Mouse (Mus musculus): Measurements from ENCODE around the gene Slc5a2. TPM values are rescaled to one million over a fixed set of nuclear protein-coding genes. Genes with fewer than 3 reads are reported as not detected.
A peak's percentile ranks its signal among the peaks of the same experiment; 100 is the strongest.

Gene Slc5a2
- polyA plus RNA-seq, 1 experiment from 2014 or later, result not detected

- ATAC-seq (ENCODE audit: insufficient number of reproducible peaks, low FRiP score, low TSS enrichment, low read depth), result no peak
These were observed 18.6 kb downstream of the Slc5a2 start for GRCm38 (mm10) chr7:128284047-128284446.

DNA sequence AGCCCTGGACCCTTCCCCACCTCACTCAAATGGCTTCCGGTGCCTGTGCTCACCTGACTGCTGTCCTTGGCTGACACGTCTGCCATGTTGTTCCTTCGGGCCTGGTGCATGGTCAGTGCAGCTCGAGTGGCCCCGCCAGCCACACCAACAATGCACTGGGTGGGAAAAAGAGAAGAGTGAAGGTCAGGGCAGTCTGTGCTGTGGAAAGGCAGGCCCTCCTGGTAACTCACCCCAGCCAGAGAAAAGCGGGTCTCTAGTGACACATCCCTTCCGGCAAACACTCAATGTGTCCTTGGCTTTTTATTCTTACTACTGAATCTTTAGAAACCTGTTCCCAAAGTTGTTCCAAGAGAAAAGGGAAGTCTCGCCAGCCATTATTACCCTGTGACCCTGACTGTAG, 19.6 kb downstream of the Slc5a2 start:
- ATAC-seq (ENCODE audit: insufficient number of reproducible peaks, low FRiP score, low TSS enrichment, low read depth), result no peak
- H3K36me3 ChIP-seq, result peaks cover 46% of the 10 kb centered on the region
- 86% methylated on average over 8 of the region's 8 CpGs for WGBS

More at GRCm38 (mm10) chr7:128284047-128284446, 18.6 kb downstream of the Slc5a2 start:
- Histone ChIP-seq H3K27me3 (no peaks in the 10 kb centered on the region), H3K4me2 (no peak overlapping the region), H3K4me1 (peaks cover 7% of the 10 kb centered on the region; the same call in 1 of the 2 replicates), H3K36me3 (peaks cover 40% of the 10 kb centered on the region), H3K9ac (peak overlapping the region; percentile 4; the same call in 1 of the 2 replicates), H3K27ac (no peak overlapping the region), H3K4me3 (no peak overlapping the region), H3K9me3 (no peaks in the 10 kb centered on the region)
- WGBS, result 40% methylated on average over 5 of the region's 5 CpGs

GRCm38 (mm10) chr7:128288923-128289544, 23.6 kb downstream of the Slc5a2 start:
- no peak overlapping the region for H3K27ac ChIP-seq
- 36% methylated on average over 9 of the region's 9 CpGs for WGBS

More for the DNA sequence above, 19.6 kb downstream of the Slc5a2 start:
- Histone ChIP-seq H3K4me2 (no peak overlapping the region), H3K4me3 (no peak overlapping the region), H3K9ac (no peak overlapping the region), H3K4me1 (peaks cover 10% of the 10 kb centered on the region; the same call in 1 of the 2 replicates), H3K9me3 (no peaks in the 10 kb centered on the region), H3K27ac (no peak overlapping the region), H3K27me3 (no peaks in the 10 kb centered on the region)

DNA sequence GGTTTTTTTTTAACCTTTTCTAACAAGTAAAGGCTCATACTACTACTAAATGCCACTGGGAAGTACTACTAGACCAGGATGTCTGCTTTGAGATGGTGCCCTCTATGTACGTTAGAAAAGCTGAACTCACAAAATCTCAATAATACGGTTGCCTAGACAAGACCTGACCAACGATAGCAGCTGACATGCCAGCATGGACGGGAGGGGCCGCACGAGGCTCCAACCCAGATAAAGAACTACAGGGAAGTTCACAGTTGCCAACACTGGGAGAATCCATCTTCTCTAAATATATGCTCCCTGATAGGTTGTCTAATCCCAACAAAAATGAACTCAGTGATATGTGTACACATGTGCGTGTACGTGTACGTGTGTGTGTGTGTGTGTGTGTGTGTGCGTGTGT, 29.3 kb downstream of the Slc5a2 start:
- no peak for ATAC-seq (ENCODE audit: insufficient number of reproducible peaks, low FRiP score, low TSS enrichment, low read depth)
- Histone ChIP-seq H3K36me3 (peaks cover 29% of the 10 kb centered on the region), H3K9ac (no peak overlapping the region), H3K27me3 (no peaks in the 10 kb centered on the region), H3K9me3 (no peaks in the 10 kb centered on the region), H3K4me2 (no peak overlapping the region), H3K4me3 (no peak overlapping the region), H3K4me1 (peaks cover 21% of the 10 kb centered on the region), H3K27ac (no peak overlapping the region)
- 95% methylated on average over 10 of the region's 10 CpGs for WGBS

More at GRCm38 (mm10) chr7:128288923-128289544, 23.6 kb downstream of the Slc5a2 start:
- Histone ChIP-seq H3K4me3 (no peak overlapping the region), H3K36me3 (peaks cover 61% of the 10 kb centered on the region), H3K27me3 (no peaks in the 10 kb centered on the region), H3K4me1 (peaks cover 9% of the 10 kb centered on the region; the same call in 1 of the 2 replicates), H3K9ac (no peak overlapping the region), H3K4me2 (no peak overlapping the region), H3K9me3 (no peaks in the 10 kb centered on the region)
- no peak for ATAC-seq (ENCODE audit: insufficient number of reproducible peaks, low FRiP score, low TSS enrichment, low read depth)

DNA sequence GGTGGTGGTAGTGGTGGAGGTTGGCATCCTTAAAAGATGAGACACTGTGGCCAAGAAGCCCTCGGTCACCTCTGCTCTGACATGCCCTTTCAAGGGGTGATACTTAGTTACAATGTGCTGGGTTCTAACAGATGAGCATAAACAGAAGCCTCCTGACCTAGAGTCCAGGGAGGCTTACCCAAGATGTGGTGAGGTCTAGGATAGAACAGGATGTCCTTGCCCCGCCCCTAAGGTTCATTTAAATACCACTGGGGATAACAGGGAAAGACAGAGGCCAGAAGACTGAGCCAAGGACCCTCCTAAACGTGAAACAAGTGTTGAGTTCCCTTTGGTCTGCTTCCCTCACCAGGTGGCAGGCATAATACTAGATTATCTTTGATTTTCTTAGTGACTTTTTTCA, 31.1 kb downstream of the Slc5a2 start:
- H3K36me3 ChIP-seq, result peaks cover 14% of the 10 kb centered on the region
- H3K4me1 ChIP-seq, result peaks cover 21% of the 10 kb centered on the region
- H3K27me3 ChIP-seq, result no peaks in the 10 kb centered on the region
- peak overlapping the region; percentile 85; the same call in 1 of the 2 replicates for H3K4me3 ChIP-seq
- H3K9ac ChIP-seq, result peak overlapping the region; percentile 90; the same call in 1 of the 2 replicates
- no peaks in the 10 kb centered on the region for H3K9me3 ChIP-seq
- no peak overlapping the region for H3K27ac ChIP-seq
- H3K4me2 ChIP-seq, result peak overlapping the region; percentile 75; the same call in 1 of the 2 replicates
- ATAC-seq (ENCODE audit: insufficient number of reproducible peaks, low FRiP score, low TSS enrichment, low read depth), result no peak
- 71% methylated on average over 3 of the region's 3 CpGs for WGBS

GRCm38 (mm10) chr7:128297291-128297616, 31.8 kb downstream of the Slc5a2 start:
- H3K36me3 ChIP-seq, result peaks cover 14% of the 10 kb centered on the region
- peak overlapping the region; percentile 90 for H3K9ac ChIP-seq
- WGBS, result 29% methylated on average over 10 of the region's 10 CpGs
- H3K4me2 ChIP-seq, result peak overlapping the region; percentile 75
- H3K27ac ChIP-seq, result peak overlapping the region; percentile 94
- H3K27me3 ChIP-seq, result no peaks in the 10 kb centered on the region
- no peak; the same call in 1 of the 2 replicates for ATAC-seq (ENCODE audit: insufficient number of reproducible peaks, low FRiP score, low TSS enrichment, low read depth)
- H3K4me1 ChIP-seq, result peaks cover 21% of the 10 kb centered on the region
- no peaks in the 10 kb centered on the region for H3K9me3 ChIP-seq
- H3K4me3 ChIP-seq, result peak overlapping the region; percentile 85

- Histone ChIP-seq H3K4me3 (peak within 1 kb of the TSS; percentile 85), H3K27me3 (no peaks in the 10 kb centered on the region), H3K4me1 (peaks cover 21% of the 10 kb centered on the region), H3K27ac (peak within 1 kb of the TSS; percentile 94), H3K36me3 (peaks cover 11% of the 10 kb centered on the region), H3K9me3 (no peaks in the 10 kb centered on the region), H3K9ac (peak within 1 kb of the TSS; percentile 90), H3K4me2 (peak within 1 kb of the TSS; percentile 75)
- peak; percentile 54 for ATAC-seq (ENCODE audit: insufficient number of reproducible peaks, low FRiP score, low TSS enrichment, low read depth)
- WGBS, result under 1% methylated on average over 47 of the region's 47 CpGs
These were observed 32.4 kb downstream of the Slc5a2 start, which contains the start of gene BC017158 for GRCm38 (mm10) chr7:128297617-128298480. Gene BC017158 (minus strand): TSS chr7:128298170.

DNA sequence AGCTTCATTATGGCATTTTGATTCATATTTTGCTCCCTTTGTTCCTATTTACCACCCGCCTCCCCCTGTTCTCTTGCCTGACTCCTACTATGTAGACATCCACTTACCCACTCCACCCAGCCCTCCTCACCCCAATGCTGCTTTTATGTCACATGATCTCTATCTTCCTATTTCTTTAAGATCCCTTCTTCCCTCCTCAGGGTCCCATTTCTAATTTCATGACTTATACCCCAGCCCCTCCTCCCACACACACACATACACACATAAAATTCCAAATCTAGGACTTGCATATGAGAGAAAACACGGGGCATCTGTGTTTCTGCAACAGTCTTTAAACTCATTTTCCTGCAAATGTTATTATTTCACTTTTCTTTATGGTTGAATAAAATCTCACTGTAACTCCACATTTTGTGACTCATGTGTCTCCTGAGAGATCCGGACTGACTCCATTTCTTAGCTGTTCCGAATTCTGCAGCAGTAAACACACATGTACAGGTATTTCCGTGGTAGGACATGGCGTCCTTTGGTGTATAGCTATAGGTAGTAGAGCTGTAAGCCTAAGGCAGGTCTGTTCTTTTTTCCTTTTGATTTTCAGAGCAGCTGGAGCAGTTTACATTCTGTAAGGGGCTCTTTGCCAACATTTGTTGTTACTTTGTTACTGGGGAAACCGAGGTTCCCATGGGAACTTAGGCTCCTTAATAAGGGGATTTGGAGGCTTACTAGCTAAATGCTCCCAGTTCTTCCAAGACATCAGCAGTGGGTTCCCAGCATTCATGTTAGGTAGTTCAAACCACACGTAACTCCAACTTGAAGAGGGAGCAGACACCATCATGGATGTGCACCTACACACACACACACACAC, 33.3 kb downstream of the Slc5a2 start:
- Histone ChIP-seq H3K36me3 (peaks cover 5% of the 10 kb centered on the region; the same call in 1 of the 2 replicates), H3K27ac (peak overlapping the region; percentile 94)

DNA sequence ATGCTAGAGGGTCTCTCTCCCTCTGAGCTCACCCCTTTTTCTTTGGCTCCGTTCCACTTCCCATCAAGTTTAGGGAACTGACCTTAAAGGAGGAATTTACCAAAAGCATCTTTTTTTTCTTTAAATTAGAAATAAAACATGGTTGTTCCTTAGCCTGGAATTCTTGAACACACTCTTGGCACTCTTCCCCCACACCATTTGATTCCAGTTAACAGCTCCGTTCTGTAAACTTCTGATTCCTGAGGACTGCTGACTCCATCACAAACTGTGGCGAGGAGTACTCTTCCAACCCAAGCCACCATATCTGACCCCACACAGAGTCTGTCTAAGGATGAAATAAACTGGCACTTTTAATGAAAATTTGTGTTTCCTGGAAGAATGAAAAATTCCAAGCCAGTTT, 35.5 kb downstream of the Slc5a2 start:
- Histone ChIP-seq H3K27me3 (no peaks in the 10 kb centered on the region), H3K4me1 (peaks cover 21% of the 10 kb centered on the region), H3K4me3 (no peak overlapping the region), H3K27ac (no peak overlapping the region), H3K36me3 (no peaks in the 10 kb centered on the region), H3K4me2 (no peak overlapping the region), H3K9me3 (no peaks in the 10 kb centered on the region), H3K9ac (no peak overlapping the region)
- ATAC-seq (ENCODE audit: insufficient number of reproducible peaks, low FRiP score, low TSS enrichment, low read depth), result no peak
- WGBS, result 42% methylated on average over 3 of the region's 3 CpGs

More for the DNA sequence above, 33.3 kb downstream of the Slc5a2 start:
- Histone ChIP-seq H3K4me1 (peaks cover 21% of the 10 kb centered on the region), H3K9me3 (no peaks in the 10 kb centered on the region), H3K4me3 (peak overlapping the region; percentile 85), H3K4me2 (peak overlapping the region; percentile 75), H3K9ac (no peak overlapping the region), H3K27me3 (no peaks in the 10 kb centered on the region)
- WGBS, result 54% methylated on average over 8 of the region's 8 CpGs
- ATAC-seq (ENCODE audit: insufficient number of reproducible peaks, low FRiP score, low TSS enrichment, low read depth), result no peak

DNA sequence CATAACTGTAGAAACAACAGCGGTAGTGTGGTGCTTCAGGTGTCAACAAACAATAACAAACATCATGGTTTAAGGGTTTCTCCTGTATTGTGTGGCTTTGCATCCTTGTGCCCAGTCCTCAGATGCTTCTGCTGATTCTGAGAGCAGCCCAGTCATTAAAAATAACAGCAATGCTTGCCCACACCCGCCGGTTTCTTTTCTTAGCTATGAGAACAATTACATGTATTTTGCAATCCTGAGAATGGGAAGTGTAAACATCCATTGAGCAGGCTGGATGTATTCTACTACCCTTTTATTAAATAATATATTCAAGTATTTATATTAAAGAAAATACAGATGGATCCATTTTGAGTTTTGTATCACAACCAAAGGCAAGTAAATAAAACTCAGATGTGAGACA, 36.7 kb downstream of the Slc5a2 start:
- H3K36me3 ChIP-seq, result no peaks in the 10 kb centered on the region
- ATAC-seq (ENCODE audit: insufficient number of reproducible peaks, low FRiP score, low TSS enrichment, low read depth), result no peak
- no peak overlapping the region for H3K27ac ChIP-seq
- 71% methylated on average over 3 of the region's 3 CpGs for WGBS
- H3K4me2 ChIP-seq, result no peak overlapping the region
- H3K27me3 ChIP-seq, result no peaks in the 10 kb centered on the region
- no peak overlapping the region for H3K9ac ChIP-seq
- peaks cover 15% of the 10 kb centered on the region for H3K4me1 ChIP-seq
- no peaks in the 10 kb centered on the region for H3K9me3 ChIP-seq
- no peak overlapping the region for H3K4me3 ChIP-seq

DNA sequence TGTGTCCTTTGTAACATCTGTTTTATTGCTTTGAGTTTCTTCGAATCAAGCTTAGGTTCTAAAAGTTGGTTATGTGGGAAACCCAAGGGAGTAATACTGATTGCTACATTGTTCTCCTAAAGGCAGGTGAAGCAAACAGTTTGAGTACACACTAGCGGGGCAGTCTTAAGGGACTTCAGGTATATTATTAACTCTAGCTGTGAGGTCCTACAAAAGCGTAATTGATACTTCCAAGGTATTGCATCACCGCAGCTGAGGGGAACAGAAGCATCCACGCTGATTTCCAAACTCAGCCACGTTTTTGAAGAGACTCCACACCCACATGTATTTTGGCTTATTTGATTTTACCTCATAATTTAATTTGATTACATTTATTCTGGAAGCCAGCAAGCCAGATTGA, 38.7 kb downstream of the Slc5a2 start:
- H3K4me1 ChIP-seq, result no peaks in the 10 kb centered on the region
- 43% methylated on average over 6 of the region's 6 CpGs for WGBS
- no peak overlapping the region for H3K4me3 ChIP-seq
- H3K9me3 ChIP-seq, result no peaks in the 10 kb centered on the region
- H3K27ac ChIP-seq, result no peak overlapping the region
- H3K4me2 ChIP-seq, result no peak overlapping the region
- no peak overlapping the region for H3K9ac ChIP-seq
- no peaks in the 10 kb centered on the region for H3K27me3 ChIP-seq
- no peaks in the 10 kb centered on the region for H3K36me3 ChIP-seq
- ATAC-seq (ENCODE audit: insufficient number of reproducible peaks, low FRiP score, low TSS enrichment, low read depth), result no peak
